Mouse (Mus musculus) thymus, postnatal 36 days (tissue): Measurements from ENCODE around the gene Rps13.
"Not testable (repeated sequence)": the region's sequence is repeated elsewhere in the genome, so short reads cannot be mapped to it uniquely, and the experiment has no call there.

Experiments
- DNase-seq, 2 experiments: peaks; one replicate each; pipeline ENCODE4 v3.0.0; 2022; ENCODE audit warnings: mixed read lengths in 2 of 2

Rps13 gene

GRCm38 (mm10) chr7:116333713-116334668 is at the start of gene Rps13:
Rps13 (minus strand) TSS chr7:116334195.
- DNase-seq: peak; percentile 97

- DNase-seq: not testable (repeated sequence)
These were observed 45.2 kb upstream of the Rps13 start for GRCm38 (mm10) chr7:116379181-116379580.

- DNase-seq: no peak
These were observed 40.3 kb upstream of the Rps13 start for GRCm38 (mm10) chr7:116374284-116374683.

- DNase-seq: peak; percentile 60 to 68
These were observed 2.2 kb upstream of the Rps13 start for GRCm38 (mm10) chr7:116336226-116336625.

- DNase-seq: no peak
These were observed 1.1 kb upstream of the Rps13 start for GRCm38 (mm10) chr7:116335133-116335532.

GRCm38 (mm10) chr7:116334669-116335038 is 659 bp upstream of the Rps13 start:
- DNase-seq: no peak

- no peak for DNase-seq
These were observed 2.7 kb downstream of the Rps13 start for GRCm38 (mm10) chr7:116331246-116331645.

GRCm38 (mm10) chr7:116329858-116330257 is 4.1 kb downstream of the Rps13 start:
- no peak for DNase-seq

- no peak for DNase-seq
These were observed 5.2 kb downstream of the Rps13 start for GRCm38 (mm10) chr7:116328777-116329176.

GRCm38 (mm10) chr7:116327901-116328300 is 6.1 kb downstream of the Rps13 start:
- DNase-seq: peak in 1 of 2 experiments; percentile 21

GRCm38 (mm10) chr7:116323331-116323964 is 10.5 kb downstream of the Rps13 start:
- DNase-seq: peak; percentile 56 to 57

- peak; percentile 51 to 64 for DNase-seq
These were observed 24.5 kb downstream of the Rps13 start for GRCm38 (mm10) chr7:116309456-116309855.

GRCm38 (mm10) chr7:116308632-116308991 is 25.4 kb downstream of the Rps13 start:
- DNase-seq: peak in 1 of 2 experiments; percentile 55

GRCm38 (mm10) chr7:116307871-116308631 is 25.9 kb downstream of the Rps13 start, which contains the start of gene Plekha7:
Plekha7 (minus strand) TSS chr7:116308376.
- peak; percentile 61 to 69 for DNase-seq

- DNase-seq: peak in 1 of 2 experiments; percentile 21
These were observed 26.7 kb downstream of the Rps13 start for GRCm38 (mm10) chr7:116307099-116307870.

- no peak for DNase-seq
These were observed 27.4 kb downstream of the Rps13 start for GRCm38 (mm10) chr7:116306601-116307000.

- no peak for DNase-seq
These were observed 32.2 kb downstream of the Rps13 start for GRCm38 (mm10) chr7:116301661-116302311.

GRCm38 (mm10) chr7:116301144-116301543 is 32.9 kb downstream of the Rps13 start:
- no peak for DNase-seq

GRCm38 (mm10) chr7:116298851-116299250 is 35.1 kb downstream of the Rps13 start:
- DNase-seq: no peak

GRCm38 (mm10) chr7:116298389-116298788 is 35.6 kb downstream of the Rps13 start:
- no peak for DNase-seq

GRCm38 (mm10) chr7:116294961-116295360 is 39.0 kb downstream of the Rps13 start:
- peak; percentile 18 to 28 for DNase-seq

- DNase-seq: no peak
These were observed 41.6 kb downstream of the Rps13 start for GRCm38 (mm10) chr7:116292377-116292776.
